Mouse (Mus musculus) left cerebral cortex, adult 8-10 months (tissue): ENCODE data around the gene Gm17349. TPM values are rescaled to one million over a fixed set of nuclear protein-coding genes. Genes with fewer than 3 reads are reported as not detected.

Source experiments
- DNase-seq, 2 experiments: peaks; one replicate each; pipeline ENCODE4 v3.0.0; 2022; ENCODE audit warnings: low spot score in 2 of 2
- total RNA-seq, 4 experiments: library from RNA; stranded (reverse); gene quantifications; 2 replicates each; pipeline ENCODE4 v1.2.4; 2022

The Gm17349 gene
- total RNA-seq, 4 experiments from 2014 or later = 3.4 to 9.2 (median 4.9) TPM

DNA sequence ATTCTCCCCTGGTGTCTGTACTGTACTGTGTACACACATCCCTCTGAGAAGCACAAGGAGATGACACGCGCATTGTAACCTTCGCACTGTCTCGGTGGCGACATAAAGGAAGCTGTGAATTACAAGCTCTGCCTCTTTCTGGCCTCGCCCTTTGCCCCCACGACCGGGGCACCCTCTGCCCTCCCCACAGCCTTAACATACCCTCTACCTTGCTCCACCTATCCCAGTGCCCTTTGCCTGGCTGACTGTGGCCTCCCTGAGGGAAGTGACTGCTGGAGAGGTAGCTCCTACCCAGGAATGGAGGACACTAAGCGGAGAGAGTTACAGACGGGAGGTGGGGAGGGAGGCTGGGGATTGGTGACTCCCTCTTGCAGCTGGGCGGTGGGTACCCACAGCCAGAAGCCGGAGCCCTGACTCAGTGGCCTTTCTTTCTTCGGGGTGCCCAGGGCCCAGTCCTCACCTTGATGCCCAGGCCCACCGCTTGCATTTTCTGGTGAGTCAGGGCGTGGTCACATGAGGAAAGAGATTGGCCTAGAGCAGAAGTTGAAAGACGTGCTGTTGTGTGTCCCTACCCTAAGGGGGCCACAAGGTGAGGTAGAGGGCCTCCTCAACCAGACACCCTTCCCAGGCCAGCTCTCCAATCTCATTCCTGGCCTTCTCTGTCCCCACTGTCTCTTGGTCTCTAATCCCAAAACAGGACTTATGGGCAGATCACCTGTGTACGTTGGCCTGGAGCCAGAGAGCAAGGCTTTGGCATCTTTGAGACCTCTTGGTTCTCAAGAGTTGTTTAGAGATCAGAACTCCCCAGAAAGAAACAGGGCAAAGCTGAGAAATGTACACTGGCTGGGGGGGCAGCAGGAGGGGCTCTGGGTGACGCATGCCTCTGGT, 4.8 kb downstream of the Gm17349 start:
- DNase-seq = no peak

DNA sequence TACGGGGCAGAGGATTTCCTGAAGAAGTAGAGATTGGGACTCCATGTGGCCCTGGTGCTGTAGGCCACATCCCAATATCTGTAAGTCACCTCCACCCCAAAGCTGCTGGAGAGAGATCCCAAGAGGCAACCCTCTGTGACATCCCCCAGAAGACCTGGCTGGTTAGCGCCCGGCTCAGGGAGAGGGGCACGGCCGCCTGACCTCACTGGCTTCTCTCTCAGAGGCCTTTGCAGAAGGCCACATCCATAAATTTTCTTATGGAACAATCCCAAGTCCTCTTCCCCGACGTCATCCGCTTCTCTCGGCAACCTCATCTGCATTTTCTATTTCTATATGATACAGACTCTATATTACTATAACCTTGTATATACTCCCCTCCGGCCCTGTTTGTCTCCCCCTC, 5.6 kb downstream of the Gm17349 start:
- no peak for DNase-seq

DNA sequence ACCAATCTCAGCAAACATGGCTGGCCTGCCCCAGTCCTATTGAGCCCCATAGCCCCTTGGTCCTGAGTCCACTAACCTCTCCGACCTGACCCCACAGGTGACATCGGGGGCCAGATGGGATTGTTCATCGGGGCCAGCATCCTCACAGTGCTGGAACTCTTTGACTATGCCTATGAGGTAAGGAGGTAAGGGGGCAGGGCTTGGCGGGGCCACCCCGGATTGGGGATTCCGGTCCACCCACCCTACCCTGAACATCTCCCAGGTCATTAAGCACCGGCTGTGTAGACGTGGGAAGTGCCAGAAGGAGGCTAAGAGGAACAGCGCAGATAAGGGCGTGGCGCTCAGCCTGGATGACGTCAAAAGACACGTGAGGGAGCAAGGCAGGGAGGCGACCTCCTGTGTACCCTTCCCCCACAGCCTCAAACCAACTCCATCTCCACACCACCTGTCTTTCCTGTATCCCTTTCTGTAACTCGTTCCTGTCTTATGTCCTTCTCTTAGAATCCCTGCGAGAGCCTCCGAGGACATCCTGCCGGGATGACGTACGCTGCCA, 6.7 kb downstream of the Gm17349 start:
- DNase-seq = no peak

DNA sequence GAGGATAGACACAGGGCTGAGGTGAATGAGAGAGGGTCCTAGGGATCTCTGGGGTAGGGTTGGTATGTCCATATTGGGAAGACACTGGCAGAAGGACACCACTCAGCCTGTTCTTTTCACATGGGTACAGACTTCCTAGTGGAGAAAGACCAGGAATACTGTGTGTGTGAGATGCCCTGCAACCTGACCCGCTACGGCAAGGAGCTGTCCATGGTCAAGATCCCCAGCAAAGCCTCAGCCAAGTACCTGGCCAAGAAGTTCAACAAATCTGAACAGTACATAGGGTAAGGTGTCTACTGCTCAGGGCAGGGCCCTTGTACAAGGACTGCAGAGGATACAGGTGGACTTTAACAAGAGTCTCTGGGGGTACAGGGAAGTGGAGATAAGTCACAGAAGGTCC, 8.0 kb downstream of the Gm17349 start:
- DNase-seq = no peak

DNA sequence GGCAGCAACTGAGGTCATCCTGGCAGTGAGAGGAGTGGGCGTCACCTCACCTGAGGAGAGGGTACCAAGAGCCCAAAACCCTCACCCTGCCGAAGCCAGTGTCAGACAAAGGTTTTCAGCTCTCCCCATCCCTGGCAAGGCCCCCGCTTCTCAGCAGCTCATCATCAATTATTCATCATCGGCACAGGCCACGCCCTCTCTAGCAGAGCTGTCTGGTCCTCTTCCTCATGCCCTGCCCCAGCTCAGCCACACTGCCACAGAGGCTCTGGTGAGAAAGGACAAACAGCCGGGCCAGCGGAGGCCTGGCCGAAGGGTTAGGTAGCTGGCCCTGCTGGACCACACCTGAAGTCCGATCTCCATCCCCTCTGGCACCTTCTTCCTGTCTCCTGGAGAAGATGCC, 13.3 kb downstream of the Gm17349 start:
- DNase-seq = no peak

DNA sequence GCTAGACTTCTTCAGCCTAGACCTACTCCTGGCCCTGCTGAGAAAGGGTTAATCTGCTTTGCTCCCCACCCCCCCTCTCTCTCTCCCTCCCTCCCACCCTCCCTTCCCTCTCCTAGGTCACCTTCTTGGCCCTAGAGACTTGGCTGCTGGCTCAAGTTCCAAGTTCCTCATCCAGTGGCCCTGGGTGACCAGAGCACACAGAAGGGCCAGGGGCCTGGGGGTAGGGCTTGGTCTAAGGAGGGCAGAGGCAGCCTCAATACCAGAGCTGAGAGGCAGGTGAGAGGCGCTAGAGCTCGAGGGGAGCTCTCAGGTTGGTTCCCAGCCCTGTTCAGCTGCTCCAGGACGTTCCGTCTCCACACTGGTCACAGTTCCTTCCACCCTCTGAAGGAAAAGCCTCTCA, 14.4 kb downstream of the Gm17349 start:
- no peak for DNase-seq

- DNase-seq = no peak
Measured at GRCm38 (mm10) chr15:99688712-99689111, 16.6 kb downstream of the Gm17349 start.

GRCm38 (mm10) chr15:99684156-99684555, 21.1 kb downstream of the Gm17349 start:
- DNase-seq = no peak

GRCm38 (mm10) chr15:99682880-99683279, 22.4 kb downstream of the Gm17349 start:
- DNase-seq = no peak

GRCm38 (mm10) chr15:99679008-99679407, 26.3 kb downstream of the Gm17349 start:
- DNase-seq = no peak

DNA sequence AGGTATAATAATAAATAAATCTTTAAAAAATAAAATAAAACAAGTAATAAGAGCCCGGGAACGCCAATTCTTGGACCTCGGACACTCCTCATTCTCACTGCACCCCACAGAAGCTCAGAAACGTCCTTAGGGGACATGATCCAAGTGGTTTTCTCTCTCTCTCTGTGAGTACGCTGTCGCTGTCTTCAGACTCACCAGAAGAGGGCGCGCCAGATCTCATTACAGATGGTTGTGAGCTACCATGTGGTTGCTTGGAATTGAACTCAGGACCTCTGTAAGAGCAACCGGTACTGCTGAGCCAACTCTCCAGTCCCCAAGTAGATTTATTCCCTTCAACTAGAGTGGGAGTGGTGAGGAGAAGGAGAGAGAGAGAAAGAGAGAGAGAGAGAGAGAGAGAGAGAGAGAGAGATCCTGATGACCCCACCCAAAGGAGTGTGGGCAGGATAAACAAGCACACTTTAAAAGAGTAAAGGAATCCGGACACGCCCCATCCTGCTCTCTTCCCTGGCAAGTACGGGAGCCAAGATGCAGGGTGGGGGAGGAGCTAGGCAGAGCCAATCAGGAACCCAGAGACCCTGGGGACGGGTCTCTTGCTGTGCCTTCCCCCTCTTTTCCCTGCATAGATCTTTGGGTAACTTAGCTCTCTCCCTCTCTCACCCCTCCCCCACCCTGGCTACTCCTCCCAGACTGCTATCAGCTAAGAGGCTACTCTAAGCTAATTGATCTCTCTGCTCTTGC, 27.1 kb downstream of the Gm17349 start:
- no peak for DNase-seq

GRCm38 (mm10) chr15:99677089-99677488, 28.2 kb downstream of the Gm17349 start:
- no peak for DNase-seq

DNA sequence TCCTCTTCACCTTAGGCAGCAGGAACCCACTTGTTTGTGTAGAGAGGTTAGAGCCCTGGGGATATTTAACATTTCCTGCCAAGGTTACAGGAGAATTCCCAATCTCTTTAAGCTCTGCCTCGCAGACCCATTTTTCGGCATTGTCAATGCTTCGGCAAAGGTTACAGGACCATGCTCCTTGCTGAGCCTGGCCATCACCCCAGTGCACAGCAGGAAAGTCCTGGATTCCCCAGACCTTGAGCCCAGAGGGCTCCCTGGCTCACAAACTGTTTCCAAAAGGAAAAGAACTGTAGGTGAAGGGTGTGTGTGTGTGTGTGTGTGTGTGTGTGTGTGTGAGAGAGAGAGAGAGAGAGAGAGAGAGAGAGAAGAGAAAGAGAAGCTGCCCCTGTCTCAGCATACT, 30.4 kb downstream of the Gm17349 start:
- no peak for DNase-seq

DNA sequence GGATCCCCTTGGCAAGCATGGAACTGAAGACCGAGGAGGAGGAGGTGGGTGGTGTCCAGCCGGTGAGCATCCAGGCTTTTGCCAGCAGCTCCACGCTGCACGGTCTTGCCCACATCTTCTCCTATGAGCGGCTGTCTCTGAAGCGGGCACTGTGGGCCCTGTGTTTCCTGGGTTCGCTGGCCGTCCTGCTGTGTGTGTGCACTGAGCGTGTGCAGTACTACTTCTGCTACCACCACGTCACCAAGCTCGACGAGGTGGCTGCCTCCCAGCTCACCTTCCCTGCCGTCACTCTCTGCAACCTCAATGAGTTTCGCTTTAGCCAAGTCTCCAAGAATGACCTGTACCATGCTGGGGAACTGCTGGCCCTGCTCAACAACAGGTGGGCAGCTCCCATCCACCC, 33.5 kb downstream of the Gm17349 start:
- peak in 1 of 2 experiments; percentile 48 for DNase-seq

DNA sequence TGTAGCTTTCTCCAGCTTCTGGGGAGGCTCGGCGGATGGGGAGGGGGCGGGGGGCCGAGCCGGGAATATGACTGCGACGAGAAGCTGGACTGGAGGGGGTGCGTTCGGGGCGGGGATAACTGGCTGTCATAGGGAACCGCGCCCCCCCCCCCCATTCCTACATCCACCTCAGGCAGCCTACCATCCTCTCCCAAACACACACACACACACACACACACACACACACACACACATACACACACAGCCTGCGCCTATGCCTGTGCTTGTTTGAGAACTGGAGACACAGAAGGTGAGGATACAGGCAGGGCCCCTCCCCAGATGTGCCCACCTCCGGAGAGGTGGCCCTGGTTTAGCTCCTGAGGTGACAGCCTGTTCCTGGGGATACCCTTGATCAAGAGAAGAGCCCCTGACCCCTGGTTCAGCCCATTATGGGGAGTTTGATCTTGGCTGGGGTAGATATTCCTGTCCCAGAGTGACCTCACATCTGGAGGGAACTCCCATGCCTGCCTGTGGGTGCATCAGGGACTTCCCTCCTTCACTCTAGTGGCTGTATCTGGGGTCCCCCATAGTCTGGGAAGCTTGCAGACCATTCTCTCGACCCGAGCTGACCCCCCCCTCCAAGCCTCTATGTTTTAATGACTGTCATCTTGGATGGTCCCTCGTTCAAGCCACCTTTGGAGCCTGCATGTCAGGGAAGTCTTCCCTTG, 34.2 kb downstream of the Gm17349 start:
- DNase-seq = peak in 1 of 2 experiments; percentile 36

GRCm38 (mm10) chr15:99670154-99670821, 35.0 kb downstream of the Gm17349 start, which contains the start of gene Asic1:
Asic1 (plus strand) TSS chr15:99670368.
- DNase-seq = peak; percentile 66 to 67

- no peak for DNase-seq
Measured at GRCm38 (mm10) chr15:99669392-99669791, 35.9 kb downstream of the Gm17349 start.

DNA sequence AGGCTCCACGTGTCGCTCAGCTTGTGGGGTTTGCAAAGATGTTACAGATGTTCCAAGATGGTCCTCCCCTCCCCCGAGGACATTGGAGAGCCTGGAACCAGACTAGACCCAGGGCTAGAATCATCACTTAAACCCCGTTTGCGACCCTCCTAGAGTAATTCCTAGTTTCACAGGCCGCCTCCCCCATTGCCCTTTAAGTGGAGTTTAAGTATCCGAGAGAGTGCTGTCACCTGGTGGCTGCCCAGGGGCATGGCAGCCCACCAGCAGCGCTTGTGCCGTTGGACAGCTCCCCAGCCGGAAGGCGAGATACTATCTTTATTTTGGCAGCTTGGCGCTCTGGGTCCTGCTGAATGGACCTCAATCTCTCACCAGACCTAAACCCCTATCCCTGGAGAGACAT, 36.4 kb downstream of the Gm17349 start:
- peak in 1 of 2 experiments; percentile 60 for DNase-seq

DNA sequence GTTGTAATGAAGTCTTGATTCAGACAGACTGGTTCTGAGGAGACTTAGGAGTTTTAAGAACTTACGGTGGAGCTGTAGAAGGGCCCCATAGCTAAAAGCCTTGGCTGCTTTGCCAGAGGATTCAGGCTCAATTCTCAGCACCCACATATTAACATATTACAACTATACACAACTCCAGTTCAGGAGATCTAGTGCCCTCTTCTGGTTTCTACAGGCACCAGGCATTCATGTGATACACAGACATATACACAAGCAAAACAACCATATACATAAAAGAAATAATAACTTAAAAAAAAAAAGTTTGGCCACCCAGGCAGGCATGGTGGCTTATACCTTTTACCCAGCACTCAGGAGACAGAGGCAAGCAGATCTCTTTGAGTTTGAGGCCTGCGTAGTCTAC, 37.7 kb downstream of the Gm17349 start:
- no peak for DNase-seq

DNA sequence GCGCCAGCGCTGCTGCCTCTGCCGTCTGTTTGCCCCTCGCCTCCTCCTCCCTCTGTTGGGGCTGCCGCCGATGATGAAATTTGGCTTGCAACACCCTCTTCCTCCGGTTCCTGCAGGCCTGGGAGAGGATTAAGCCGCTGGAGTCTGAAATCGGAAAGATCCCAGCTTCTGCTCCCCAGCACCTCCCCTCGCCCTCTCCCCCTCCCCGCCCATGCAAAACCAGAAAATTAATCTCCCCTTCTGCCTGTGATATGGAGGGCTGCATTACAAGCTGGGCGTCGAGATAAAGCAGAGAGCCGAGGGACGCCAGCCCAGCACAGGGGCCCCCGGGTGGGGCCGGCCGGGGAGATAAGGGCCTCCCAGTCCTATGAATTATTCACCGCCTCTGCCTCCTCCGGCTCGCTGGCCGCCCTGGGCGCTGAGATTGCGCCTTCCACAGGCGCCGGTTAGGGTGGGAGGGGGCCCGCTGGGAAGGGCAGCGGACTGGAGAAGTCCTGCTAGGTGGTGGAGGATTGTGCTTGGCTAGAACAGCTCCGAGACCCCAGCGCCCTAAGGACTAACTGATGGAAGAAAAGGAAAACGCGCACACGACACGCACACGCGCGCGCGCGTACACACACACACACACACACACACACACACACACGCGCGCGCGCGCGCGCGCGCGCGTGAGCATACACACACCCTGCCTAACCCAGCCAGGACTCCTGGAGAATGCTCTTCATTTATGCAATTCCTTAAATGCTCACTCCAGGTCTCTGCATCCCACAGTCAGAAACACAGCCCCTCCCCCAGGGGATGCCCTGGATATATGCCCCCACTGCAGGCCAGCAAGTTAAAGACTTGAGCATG, 40.5 kb downstream of the Gm17349 start:
- peak in 1 of 2 experiments; percentile 84 for DNase-seq
